Mouse (Mus musculus) E14TG2a.4 (cell line): Measurements from ENCODE around the gene Cmtm4.

Source experiments
- CTCF ChIP-seq: conservative IDR thresholded peaks from 2 replicates; pipeline ENCODE4 v1.5.1; 2014; ENCODE audit warnings: low read length
- NANOG ChIP-seq: IDR thresholded peaks from 2 replicates; pipeline ENCODE4 v1.6.1; 2014; ENCODE audit warnings: borderline replicate concordance, low read length, mixed read lengths
- POU5F1 ChIP-seq: IDR thresholded peaks from 2 replicates; pipeline ENCODE4 v1.6.1; 2014; ENCODE audit warnings: low read length, borderline replicate concordance

DNA sequence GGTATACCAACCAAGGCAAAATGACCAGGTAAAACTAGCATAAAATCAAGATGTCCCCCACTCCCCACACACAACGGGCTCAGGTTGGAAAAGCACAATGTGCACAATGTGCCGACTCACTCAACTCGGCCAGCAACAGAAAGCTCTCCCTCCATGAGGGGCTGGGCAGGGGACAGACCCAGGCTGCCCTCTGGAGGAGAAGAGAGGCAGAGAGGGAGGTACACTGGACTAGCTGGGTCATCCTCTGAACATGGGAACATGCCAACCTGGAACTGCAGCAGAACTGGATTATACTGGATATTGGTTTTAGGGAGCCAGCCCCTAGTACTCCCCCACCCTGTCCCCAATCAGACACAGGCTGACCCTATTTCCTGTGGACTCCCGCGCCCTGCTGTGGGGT lies 42.4 kb downstream of the Cmtm4 start:
- TF ChIP-seq CTCF (no peak), POU5F1 (no peak), NANOG (no peak)
